In the genomic region with DNA sequence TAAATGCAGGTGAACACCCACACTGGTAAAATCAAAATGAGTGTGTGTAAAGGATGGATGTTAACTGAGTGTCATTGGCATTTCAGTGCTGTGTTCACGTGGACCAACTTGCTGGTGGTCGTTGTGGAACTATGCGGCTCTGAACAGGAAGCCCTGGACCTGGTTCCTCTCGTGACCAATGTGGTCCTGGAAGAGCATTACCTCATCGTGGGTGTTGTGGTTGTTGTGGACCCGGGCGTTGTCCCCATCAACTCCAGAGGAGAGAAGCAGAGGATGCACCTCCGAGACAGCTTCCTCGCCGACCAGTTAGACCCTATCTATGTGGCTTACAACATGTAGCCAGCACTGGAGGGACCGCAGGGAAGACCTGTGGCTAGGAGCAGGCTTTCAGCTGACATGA, we compare ENCODE assay signal across 26 mouse cellular contexts. TPM values are rescaled to one million over a fixed set of nuclear protein-coding genes. Genes with fewer than 3 reads are reported as not detected.
DNase-seq lines count a peak whose midpoint lies in the region; ATAC-seq and TF ChIP-seq lines count a peak whose summit lies in the region.
"Had no signal": no experiment of that assay in that cellular context is flagged by ENCODE, and none has a peak within 500 bp of the region (broad histone marks: within the 10 kb centered on the region; RNA-seq: fewer than 3 reads in every experiment).

No protein-coding gene starts in this region.

- H3K4me1 ChIP-seq in lung, adult 2 months (ENCODE audit: control insufficient read depth, insufficient read depth, low read length): no peaks in the 10 kb centered on the region
- H3K4me1 ChIP-seq: embryonic facial prominence, embryonic 12.5 days; embryonic facial prominence, embryonic 15.5 days; heart, embryonic 12.5 days; heart, embryonic 15.5 days; hindbrain, embryonic 10.5 days; hindbrain, embryonic 13.5 days had no signal

- ATAC-seq in granulocyte monocyte progenitor cell, adult 5-6 weeks (replicated peaks; ENCODE audit: poor library complexity, severe bottlenecking): peak; percentile 83
- ATAC-seq in neutrophil, adult 5-6 weeks (ENCODE audit: extremely low read depth, insufficient number of reproducible peaks, low FRiP score, poor library complexity, severe bottlenecking): peak; percentile 36; the same call in 1 of the 2 replicates
- ATAC-seq: CD4-positive, CD25-positive, alpha-beta regulatory T cell, adult 4 months; forebrain, embryonic 14.5 days; forebrain, postnatal 0 days; hindbrain, embryonic 16.5 days had no signal

- 85% methylated on average over 11 of the region's 11 CpGs for WGBS in lung, adult 2 months

- TF ChIP-seq POLR2A in lung, adult 2 months (IDR thresholded peaks at IDR 0.05; ENCODE audit: borderline replicate concordance, extremely low read depth, low read depth, low read length): no peak

- H3K4me3 ChIP-seq in lung, adult 2 months (replicated peaks; ENCODE audit: extremely low read depth, low read depth, low read length): no peak overlapping the region
- H3K4me3 ChIP-seq: embryonic facial prominence, embryonic 12.5 days; embryonic facial prominence, embryonic 15.5 days; gastrocnemius, adult 2 months; heart, adult 2 months; heart, embryonic 12.5 days; heart, embryonic 15.5 days; hindbrain, embryonic 10.5 days; hindbrain, embryonic 13.5 days had no signal

- no peak for TF ChIP-seq CTCF in lung, adult 2 months (IDR thresholded peaks at IDR 0.05; ENCODE audit: insufficient read depth, low read length)

- DNase-seq in lung, postnatal 36 days: peak; percentile 18
- DNase-seq in lung, adult 2 months: no peak
- no peak for DNase-seq in heart, adult 9 months (ENCODE audit: low spot score in 2 of 2)
- no peak for DNase-seq in cerebellum, adult 9-10 months
- DNase-seq: adrenal gland, adult 2 months; adrenal gland, postnatal 14 days; cerebellum, adult 11-12 months; cerebellum, adult 8-10 months; cerebellum, postnatal 14 days; forebrain, postnatal 0 days; gastrocnemius, adult 2 months; gastrocnemius, postnatal 25 days; heart, postnatal 10 days; heart, postnatal 36 days had no signal

RNA-seq across cellular contexts. Expression of a gene that starts 12.5 kb away (rescaled TPM):
- 40.8 and 45.7 TPM in 2 replicates for polyA plus RNA-seq in lung, adult 2 months (2012; rRNA removed)
- 56.7 and 75.0 TPM in 2 replicates for total RNA-seq in granulocyte monocyte progenitor cell, adult 5-6 weeks (2014; fragmentation: Nextera tagmentation)
- total RNA-seq in granulocyte monocyte progenitor cell, adult 5-6 weeks (2017): 62.3 and 63.0 TPM in 2 replicates
- total RNA-seq in neutrophil, adult 5-6 weeks (2017): 81.8 and 86.3 TPM in 2 replicates
